Mouse (Mus musculus): Measurements from ENCODE around the gene Olfr1369-ps1. TPM values are rescaled to one million over a fixed set of nuclear protein-coding genes. Genes with fewer than 3 reads are reported as not detected.
A peak's percentile ranks its signal among the peaks of the same experiment; 100 is the strongest.

Olfr1369-ps1 gene
- polyA plus RNA-seq, 1 experiment from 2014 or later: 0.04 TPM

DNA sequence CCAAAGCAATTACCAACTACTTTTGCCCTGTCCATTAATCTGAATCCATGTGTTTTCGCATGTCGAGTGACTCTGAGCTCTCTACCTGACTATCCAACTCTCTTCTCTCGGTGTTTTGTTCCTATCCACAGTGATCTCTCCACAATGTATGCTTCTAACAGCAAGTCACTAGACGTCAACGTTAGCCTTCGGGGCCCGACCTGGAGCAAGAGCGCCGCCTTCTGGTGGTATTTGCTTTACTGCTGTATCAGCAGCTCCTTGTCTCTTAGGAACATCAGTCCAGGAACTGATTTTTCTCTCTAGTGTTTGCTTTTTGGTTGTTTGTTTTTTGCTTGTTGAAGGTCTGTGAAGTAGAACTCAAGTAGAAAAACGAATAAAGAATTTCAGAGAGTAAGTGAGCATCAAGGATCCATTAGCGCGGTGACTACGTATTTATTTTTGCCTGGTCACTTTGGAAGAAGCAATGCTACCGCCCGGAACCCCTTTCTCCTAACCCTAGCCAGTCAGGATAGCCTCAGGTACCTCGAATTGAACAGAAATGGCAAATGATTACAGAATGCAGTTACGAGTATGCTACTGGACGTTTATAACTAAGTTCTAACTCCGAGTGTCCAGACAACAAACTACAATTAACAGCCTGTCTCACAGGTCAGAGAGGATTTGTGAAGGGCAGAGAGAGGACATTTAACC, 47.6 kb downstream of the Olfr1369-ps1 start:
- TF ChIP-seq CTCF (IDR thresholded peaks at IDR 0.05; ENCODE audit: low read depth): peak; percentile 90
- TF ChIP-seq EP300 (optimal IDR thresholded peaks at IDR 0.05): no peak
- peak; percentile 52; the same call in 1 of the 2 replicates for ATAC-seq (ENCODE audit: low FRiP score, low TSS enrichment)
- no peaks in the 10 kb centered on the region for H3K9me3 ChIP-seq (ENCODE audit: control insufficient read depth, low read length)
- no peak overlapping the region for H3K27ac ChIP-seq (replicated peaks)
- no peaks in the 10 kb centered on the region for H3K4me1 ChIP-seq (replicated peaks; ENCODE audit: control insufficient read depth, insufficient read depth)
- DNase-seq (ENCODE audit: low spot score): peak; percentile 90
- peak overlapping the region; percentile 91 for H3K4me2 ChIP-seq (replicated peaks; ENCODE audit: low read depth)
- peak overlapping the region; percentile 45 for H3K4me3 ChIP-seq (ENCODE audit: low read depth, low read length)
- H3K36me3 ChIP-seq (ENCODE audit: control insufficient read depth, insufficient read depth, low read length): no peaks in the 10 kb centered on the region
- WGBS: under 1% methylated on average over 19 of the region's 19 CpGs
- no peaks in the 10 kb centered on the region for H3K27me3 ChIP-seq (ENCODE audit: control insufficient read depth, insufficient read depth, low read length)
- peak overlapping the region; percentile 61 for H3K9ac ChIP-seq (ENCODE audit: low read length)

DNA sequence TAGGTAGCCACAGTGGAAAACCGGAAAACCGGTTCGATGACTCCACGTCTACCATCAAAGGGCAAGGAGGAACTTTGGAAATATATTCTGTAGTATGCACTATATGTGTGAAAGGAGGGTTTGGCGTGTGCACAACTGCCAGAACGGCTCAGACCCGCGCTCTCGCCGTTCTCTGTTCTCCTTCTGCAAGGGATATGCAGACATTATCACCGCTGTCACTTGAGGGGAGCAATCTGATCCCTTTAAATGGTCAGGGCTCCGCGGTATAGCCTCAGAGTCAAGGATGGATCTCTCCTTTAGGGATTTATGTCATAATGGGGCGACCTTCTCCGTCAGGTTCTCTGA, 48.2 kb downstream of the Olfr1369-ps1 start:
- WGBS: under 1% methylated on average over 15 of the region's 15 CpGs
- Histone ChIP-seq H3K4me3 (ENCODE audit: low read depth, low read length) (peak overlapping the region; percentile 45), H3K9ac (ENCODE audit: low read length) (peak overlapping the region; percentile 61), H3K9me3 (ENCODE audit: control insufficient read depth, low read length) (no peaks in the 10 kb centered on the region), H3K27ac (replicated peaks) (no peak overlapping the region), H3K4me2 (replicated peaks; ENCODE audit: low read depth) (peak overlapping the region; percentile 91), H3K27me3 (ENCODE audit: control insufficient read depth, insufficient read depth, low read length) (no peaks in the 10 kb centered on the region), H3K36me3 (ENCODE audit: control insufficient read depth, insufficient read depth, low read length) (no peaks in the 10 kb centered on the region), H3K4me1 (replicated peaks; ENCODE audit: control insufficient read depth, insufficient read depth) (no peaks in the 10 kb centered on the region)
- TF ChIP-seq EP300 (optimal IDR thresholded peaks at IDR 0.05) (no peak), CTCF (IDR thresholded peaks at IDR 0.05; ENCODE audit: low read depth) (no peak)
- DNase-seq (ENCODE audit: low spot score): no peak
- no peak for ATAC-seq (ENCODE audit: low FRiP score, low TSS enrichment)

DNA sequence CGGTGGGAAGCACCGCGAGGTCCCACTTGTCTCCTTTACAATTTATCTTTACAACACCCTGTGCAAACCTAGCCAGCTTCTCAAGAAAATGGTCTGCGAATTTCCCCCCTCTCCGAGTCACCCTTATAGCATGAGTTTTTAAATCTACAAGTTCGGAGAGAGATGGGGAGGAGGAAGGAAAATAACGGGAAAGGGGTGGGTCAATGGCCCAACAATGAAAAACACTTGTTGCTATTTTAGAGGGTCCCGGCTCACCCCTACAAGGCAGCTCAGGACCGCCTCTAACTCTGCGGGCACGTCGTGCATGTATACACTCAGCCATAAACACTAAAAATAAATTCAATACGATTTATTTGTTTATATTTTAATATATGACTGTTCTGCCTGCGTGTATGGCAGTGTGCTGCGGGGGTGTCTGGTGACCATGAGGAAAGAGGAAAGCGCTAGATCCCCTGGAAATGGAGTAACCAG, 48.8 kb downstream of the Olfr1369-ps1 start:
- 0% methylated on average over 16 of the region's 16 CpGs for WGBS
- Histone ChIP-seq H3K4me2 (replicated peaks; ENCODE audit: low read depth) (peak overlapping the region; percentile 91), H3K4me1 (replicated peaks; ENCODE audit: control insufficient read depth, insufficient read depth) (no peaks in the 10 kb centered on the region), H3K36me3 (ENCODE audit: control insufficient read depth, insufficient read depth, low read length) (no peaks in the 10 kb centered on the region), H3K27me3 (ENCODE audit: control insufficient read depth, insufficient read depth, low read length) (no peaks in the 10 kb centered on the region), H3K9me3 (ENCODE audit: control insufficient read depth, low read length) (no peaks in the 10 kb centered on the region), H3K27ac (replicated peaks) (no peak overlapping the region), H3K9ac (ENCODE audit: low read length) (peak overlapping the region; percentile 35; the same call in 1 of the 2 replicates), H3K4me3 (ENCODE audit: low read depth, low read length) (peak overlapping the region; percentile 45)
- ATAC-seq (ENCODE audit: low FRiP score, low TSS enrichment) (0 out of 2 replicates have a peak, but pooled peaks have one; percentile 1), DNase-seq (ENCODE audit: low spot score) (no peak)
- no peak for TF ChIP-seq EP300 (optimal IDR thresholded peaks at IDR 0.05)
- no peak for TF ChIP-seq CTCF (IDR thresholded peaks at IDR 0.05; ENCODE audit: low read depth)

DNA sequence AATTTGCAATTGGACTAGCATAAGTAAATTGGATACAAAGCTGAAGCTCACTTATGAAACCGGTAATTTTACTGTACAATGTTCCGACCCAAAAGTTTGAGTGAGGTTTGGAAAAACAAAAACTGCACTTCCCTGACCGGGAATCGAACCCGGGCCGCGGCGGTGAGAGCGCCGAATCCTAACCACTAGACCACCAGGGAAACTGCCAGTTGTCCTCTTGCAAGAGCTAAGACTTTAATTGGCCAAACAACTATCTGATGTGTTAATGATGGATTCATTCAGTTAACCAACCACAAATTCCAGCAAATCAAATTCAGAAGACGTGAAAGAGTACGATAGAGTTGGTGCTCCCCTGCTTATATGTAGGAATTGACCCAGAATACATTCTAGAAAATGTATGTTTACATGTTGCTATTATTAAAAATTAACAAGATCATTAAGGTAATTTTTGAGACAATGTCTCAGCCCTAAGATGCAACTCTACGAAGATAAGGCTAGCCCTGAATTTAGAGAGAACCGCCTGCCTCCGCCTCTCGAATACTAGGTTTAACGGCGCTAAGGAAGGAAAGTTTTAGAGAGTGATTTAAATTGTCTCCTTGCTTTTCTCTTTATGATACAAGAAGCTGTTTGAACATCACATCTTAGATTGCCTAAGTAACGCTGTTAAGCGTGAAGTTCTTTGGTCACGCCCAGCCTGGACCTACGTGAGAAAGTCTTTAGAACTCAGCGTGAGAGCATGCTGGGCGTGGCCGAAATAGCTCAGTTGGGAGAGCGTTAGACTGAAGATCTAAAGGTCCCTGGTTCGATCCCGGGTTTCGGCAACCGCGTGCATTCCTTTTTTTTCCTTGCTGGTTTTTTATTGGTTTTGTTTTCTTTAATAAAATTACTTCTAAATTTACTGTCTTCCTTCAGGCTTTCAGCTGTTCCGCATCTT, 49.6 kb downstream of the Olfr1369-ps1 start:
- Histone ChIP-seq H3K36me3 (ENCODE audit: control insufficient read depth, insufficient read depth, low read length) (no peaks in the 10 kb centered on the region), H3K9ac (ENCODE audit: low read length) (no peak overlapping the region), H3K4me1 (replicated peaks; ENCODE audit: control insufficient read depth, insufficient read depth) (no peaks in the 10 kb centered on the region), H3K4me3 (ENCODE audit: low read depth, low read length) (peak overlapping the region; percentile 45), H3K27me3 (ENCODE audit: control insufficient read depth, insufficient read depth, low read length) (no peaks in the 10 kb centered on the region), H3K4me2 (replicated peaks; ENCODE audit: low read depth) (peak overlapping the region; percentile 91), H3K9me3 (ENCODE audit: control insufficient read depth, low read length) (no peaks in the 10 kb centered on the region), H3K27ac (replicated peaks) (no peak overlapping the region)
- ATAC-seq (ENCODE audit: low FRiP score, low TSS enrichment) (peak; percentile 87), DNase-seq (ENCODE audit: low spot score) (peak; percentile 91)
- TF ChIP-seq CTCF (IDR thresholded peaks at IDR 0.05; ENCODE audit: low read depth): no peak
- peak; percentile 24 for TF ChIP-seq EP300 (optimal IDR thresholded peaks at IDR 0.05)
- WGBS: under 1% methylated on average over 32 of the region's 32 CpGs

DNA sequence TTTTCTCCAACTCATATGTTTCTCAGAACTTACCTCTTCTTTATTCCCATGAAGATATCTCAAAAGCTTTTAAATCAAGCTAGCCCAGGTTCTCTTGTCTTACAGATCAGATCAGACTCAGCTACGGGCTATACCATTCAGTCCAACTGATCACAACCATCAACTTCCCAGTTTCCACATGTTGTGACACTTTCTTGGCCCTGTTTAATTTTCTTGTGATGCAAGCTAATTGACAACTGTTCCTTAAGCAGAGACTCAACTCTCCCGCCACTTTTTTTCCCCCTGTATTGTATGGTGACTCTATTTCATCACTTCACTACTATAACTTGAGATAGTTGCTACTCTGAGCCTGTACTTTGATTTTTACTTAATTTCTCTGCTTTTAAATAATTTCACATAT, 50.3 kb downstream of the Olfr1369-ps1 start:
- Histone ChIP-seq H3K9me3 (ENCODE audit: control insufficient read depth, low read length) (no peaks in the 10 kb centered on the region), H3K4me1 (replicated peaks; ENCODE audit: control insufficient read depth, insufficient read depth) (no peaks in the 10 kb centered on the region), H3K27me3 (ENCODE audit: control insufficient read depth, insufficient read depth, low read length) (no peaks in the 10 kb centered on the region), H3K27ac (replicated peaks) (no peak overlapping the region), H3K4me3 (ENCODE audit: low read depth, low read length) (no peak overlapping the region), H3K4me2 (replicated peaks; ENCODE audit: low read depth) (peak overlapping the region; percentile 2; the same call in 1 of the 2 replicates), H3K36me3 (ENCODE audit: control insufficient read depth, insufficient read depth, low read length) (no peaks in the 10 kb centered on the region), H3K9ac (ENCODE audit: low read length) (no peak overlapping the region)
- ATAC-seq (ENCODE audit: low FRiP score, low TSS enrichment): no peak
- no peak for DNase-seq (ENCODE audit: low spot score)
- 34% methylated on average over 2 of the region's 2 CpGs for WGBS
- TF ChIP-seq EP300 (optimal IDR thresholded peaks at IDR 0.05) (no peak), CTCF (IDR thresholded peaks at IDR 0.05; ENCODE audit: low read depth) (no peak)

Measured in stomach, postnatal 0 days (tissue).